Mouse (Mus musculus) E14TG2a.4 (cell line): Measurements from ENCODE around the gene Pfkfb4.

ENCODE experiments used
- H3K27me3 ChIP-seq: 2 replicates; pipeline ENCODE4 v1.6.1; 2014; ENCODE audit warnings: low read length, control low read depth; ENCODE audit not compliant: insufficient read depth
- H3K36me3 ChIP-seq: 2 replicates; pipeline ENCODE4 v1.6.1; 2014; ENCODE audit warnings: low read length, control low read depth; ENCODE audit not compliant: insufficient read depth
- H3K4me1 ChIP-seq: replicated peaks from 2 replicates; pipeline ENCODE4 v1.6.1; 2014; ENCODE audit warnings: low read depth, low read length, control low read depth
- H3K4me3 ChIP-seq: replicated peaks from 2 replicates; pipeline ENCODE4 v1.5.1; 2014; ENCODE audit warnings: mild to moderate bottlenecking, low read length
- H3K9me3 ChIP-seq: 2 replicates; pipeline ENCODE4 v1.6.1; 2014; ENCODE audit warnings: low read length, control low read depth
- CTCF ChIP-seq: conservative IDR thresholded peaks from 2 replicates; pipeline ENCODE4 v1.5.1; 2014; ENCODE audit warnings: low read length
- NANOG ChIP-seq: IDR thresholded peaks from 2 replicates; pipeline ENCODE4 v1.6.1; 2014; ENCODE audit warnings: borderline replicate concordance, low read length, mixed read lengths
- POU5F1 ChIP-seq: IDR thresholded peaks from 2 replicates; pipeline ENCODE4 v1.6.1; 2014; ENCODE audit warnings: low read length, borderline replicate concordance

Gene Pfkfb4

DNA sequence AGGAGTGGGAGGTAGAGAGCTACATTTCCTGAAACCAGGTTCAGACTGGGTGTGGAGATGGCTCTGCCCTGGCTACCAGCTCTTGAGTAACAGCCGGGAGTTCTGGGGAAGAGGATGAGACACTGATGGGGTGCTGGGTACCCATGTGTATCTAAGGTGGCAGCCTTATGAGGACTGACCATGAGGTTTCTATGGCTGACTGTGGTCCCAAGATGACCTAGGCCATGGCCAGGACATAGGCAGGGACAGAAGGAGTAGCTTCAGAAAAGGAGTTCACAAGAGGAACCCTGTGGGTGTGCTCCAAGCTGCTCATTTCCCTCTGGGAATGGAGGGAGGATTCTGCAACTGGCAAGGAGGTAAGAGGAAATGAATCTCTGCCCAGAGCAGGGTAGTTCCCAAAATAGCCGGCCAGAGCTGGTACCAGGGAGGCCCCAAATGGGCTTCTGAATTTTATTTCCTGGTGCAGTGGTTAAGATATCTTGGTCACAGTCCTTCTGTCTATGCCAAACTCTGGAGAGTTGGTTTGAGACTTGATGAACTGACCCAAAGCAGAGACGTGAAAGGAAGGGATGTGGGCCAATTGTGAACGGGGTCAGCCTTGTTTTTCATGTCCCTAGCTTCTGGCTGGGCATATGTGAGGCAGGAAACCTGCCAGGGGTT is 1.6 kb upstream of the Pfkfb4 start:
- no peaks in the 10 kb centered on the region for H3K9me3 ChIP-seq
- H3K36me3 ChIP-seq, result no peaks in the 10 kb centered on the region
- H3K27me3 ChIP-seq, result peaks cover 8% of the 10 kb centered on the region
- H3K4me3 ChIP-seq, result no peak overlapping the region
- H3K4me1 ChIP-seq, result peaks cover 51% of the 10 kb centered on the region
- TF ChIP-seq CTCF, result no peak
- no peak for TF ChIP-seq NANOG
- no peak for TF ChIP-seq POU5F1

DNA sequence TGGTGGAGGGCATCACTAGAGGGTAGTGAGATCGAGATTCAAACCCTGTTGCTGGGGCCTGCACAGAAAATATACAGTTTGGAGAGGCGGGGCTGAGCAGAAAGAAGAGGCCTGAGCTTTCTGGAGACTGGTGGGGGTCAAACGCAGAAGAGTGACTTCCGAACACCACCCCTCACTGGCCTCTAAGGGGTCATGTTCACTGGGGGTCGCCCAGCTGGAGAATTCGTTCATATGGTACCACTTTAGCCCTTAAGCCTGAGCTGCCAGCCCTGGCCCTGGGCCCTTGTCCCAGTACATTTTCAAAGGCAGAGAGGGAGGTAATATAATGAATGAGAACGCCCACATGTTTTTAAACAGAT is 1.1 kb upstream of the Pfkfb4 start:
- Histone ChIP-seq H3K9me3 (no peaks in the 10 kb centered on the region), H3K27me3 (peaks cover 6% of the 10 kb centered on the region), H3K4me1 (peaks cover 51% of the 10 kb centered on the region), H3K36me3 (no peaks in the 10 kb centered on the region), H3K4me3 (0 out of 2 replicates have a peak overlapping the region, but pooled peaks have one; percentile 68)
- TF ChIP-seq NANOG, result no peak
- TF ChIP-seq POU5F1, result no peak
- no peak for TF ChIP-seq CTCF

DNA sequence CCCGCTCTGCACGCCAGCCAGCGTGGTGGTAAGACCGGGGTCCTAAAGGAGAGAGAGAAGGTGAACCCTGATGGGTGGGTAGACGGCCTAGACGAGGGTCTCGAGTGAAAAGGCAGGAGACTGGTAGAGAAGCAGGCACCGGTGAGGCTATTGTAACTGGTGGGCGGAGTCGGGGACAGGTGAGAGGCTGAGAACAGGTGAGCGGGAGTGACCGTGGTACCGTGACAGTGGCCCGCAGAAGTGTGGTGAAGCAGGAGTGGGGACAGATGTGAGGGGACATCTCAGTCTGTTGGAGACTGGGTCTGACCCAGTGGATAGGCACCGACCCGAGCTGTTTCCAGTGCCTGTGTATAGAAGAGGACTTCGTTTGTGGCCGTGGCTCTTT is 499 bp downstream of the Pfkfb4 start:
- TF ChIP-seq CTCF (no peak), POU5F1 (no peak), NANOG (no peak)
- H3K9me3 ChIP-seq, result no peaks in the 10 kb centered on the region
- no peaks in the 10 kb centered on the region for H3K27me3 ChIP-seq
- peaks cover 64% of the 10 kb centered on the region for H3K4me1 ChIP-seq
- H3K4me3 ChIP-seq, result peak overlapping the region; percentile 82
- no peaks in the 10 kb centered on the region for H3K36me3 ChIP-seq

DNA sequence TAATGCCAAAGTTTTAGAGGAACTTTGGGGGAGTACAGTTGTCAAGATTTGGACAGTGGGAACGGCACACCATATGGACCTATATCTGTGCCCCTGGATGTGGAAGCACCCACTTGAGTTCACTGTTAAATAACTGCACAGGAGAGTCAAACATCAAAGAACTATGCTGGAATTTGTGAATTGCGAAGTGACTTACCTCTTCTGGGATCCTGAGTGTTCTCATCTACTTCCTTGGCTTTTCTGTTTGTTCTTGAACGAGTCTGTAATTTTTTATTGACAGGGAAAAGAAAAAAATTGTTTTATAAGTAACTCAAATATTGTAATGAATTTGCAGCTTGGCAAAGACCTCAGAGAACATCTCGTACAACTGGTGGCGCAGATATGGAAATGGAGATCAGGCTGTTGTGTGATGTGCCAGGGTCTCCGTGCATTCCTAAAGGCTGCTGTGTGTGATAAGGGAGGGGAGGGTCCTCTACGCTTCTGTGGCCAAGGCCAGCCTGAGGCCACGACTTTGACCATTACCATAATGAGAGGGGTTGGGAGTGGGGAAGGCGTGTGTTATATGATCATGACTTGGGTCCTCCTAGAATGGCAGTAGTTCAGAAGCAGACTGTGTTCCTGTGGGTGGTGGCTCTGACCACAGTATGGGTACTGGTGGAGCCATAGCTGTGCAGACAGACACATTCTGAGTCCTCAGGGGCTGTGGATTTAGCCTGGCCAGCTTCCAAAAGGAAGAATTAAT is 1.2 kb downstream of the Pfkfb4 start:
- Histone ChIP-seq H3K36me3 (no peaks in the 10 kb centered on the region), H3K4me3 (peak overlapping the region; percentile 82), H3K4me1 (peaks cover 59% of the 10 kb centered on the region), H3K27me3 (no peaks in the 10 kb centered on the region), H3K9me3 (no peaks in the 10 kb centered on the region)
- TF ChIP-seq NANOG, result no peak
- TF ChIP-seq CTCF, result no peak
- TF ChIP-seq POU5F1, result no peak

DNA sequence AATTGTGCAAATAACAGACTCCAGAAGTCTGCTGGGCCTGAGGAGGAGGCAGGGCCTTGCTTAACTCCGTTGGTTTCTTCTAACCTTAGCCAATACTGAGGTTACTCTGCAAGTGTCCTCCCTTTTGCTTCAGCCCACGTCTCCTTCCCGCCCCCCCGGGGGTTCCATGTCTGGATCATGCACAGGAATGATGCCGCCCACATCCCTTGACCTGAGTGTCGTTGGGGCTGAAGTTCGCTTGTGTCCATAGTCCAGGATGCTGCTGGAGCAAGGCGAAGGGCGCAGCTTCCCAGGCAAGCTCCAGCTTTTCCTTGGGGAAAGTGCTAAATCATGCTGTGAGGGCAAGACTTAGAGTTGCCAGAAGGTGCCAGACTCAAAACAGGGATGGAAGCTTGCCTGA is 4.8 kb downstream of the Pfkfb4 start:
- Histone ChIP-seq H3K4me3 (0 out of 2 replicates have a peak overlapping the region, but pooled peaks have one; percentile 10), H3K4me1 (peaks cover 38% of the 10 kb centered on the region), H3K9me3 (no peaks in the 10 kb centered on the region), H3K27me3 (no peaks in the 10 kb centered on the region), H3K36me3 (no peaks in the 10 kb centered on the region)
- TF ChIP-seq POU5F1 (no peak), NANOG (no peak), CTCF (no peak)

DNA sequence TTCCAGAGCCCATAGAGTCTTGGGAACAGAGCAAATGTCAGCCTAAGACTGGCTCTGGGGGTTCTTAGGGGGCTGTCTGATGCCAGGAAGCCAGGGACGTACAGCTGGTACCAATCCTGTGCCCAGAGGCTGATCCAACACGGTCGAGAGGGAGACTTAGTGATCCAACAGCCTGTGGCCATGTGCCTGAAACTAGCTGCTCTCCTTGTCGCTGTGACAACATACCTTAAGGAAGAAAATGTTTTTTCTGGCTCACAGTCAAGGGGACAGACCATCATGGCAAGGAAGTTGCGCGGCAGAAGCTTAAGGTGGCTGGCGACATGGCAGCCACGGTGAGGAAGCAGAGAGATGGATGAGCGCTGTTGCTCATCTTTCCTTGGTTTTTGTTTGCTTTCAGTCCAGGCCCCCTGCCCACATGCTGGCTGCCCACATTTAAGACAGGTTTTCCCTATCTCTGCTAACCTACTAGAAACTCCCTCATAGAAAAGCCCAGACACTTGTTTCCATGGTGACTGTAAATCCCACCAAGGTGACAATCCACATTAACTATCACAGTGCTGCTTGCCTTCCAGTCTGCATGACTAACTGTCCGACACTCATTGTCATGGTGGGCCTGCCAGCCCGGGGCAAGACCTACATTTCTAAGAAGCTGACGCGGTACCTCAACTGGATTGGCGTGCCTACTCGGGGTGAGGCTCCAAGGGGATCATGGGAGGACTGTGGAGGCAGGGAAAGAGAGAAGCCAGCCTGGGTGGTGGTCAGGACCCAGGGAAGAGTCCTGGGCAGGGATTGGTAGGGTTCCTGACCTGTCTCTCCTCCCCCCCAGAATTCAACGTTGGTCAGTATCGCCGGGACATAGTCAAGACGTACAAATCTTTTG is 6.9 kb downstream of the Pfkfb4 start:
- Histone ChIP-seq H3K36me3 (no peaks in the 10 kb centered on the region), H3K9me3 (no peaks in the 10 kb centered on the region), H3K4me3 (no peak overlapping the region), H3K4me1 (peaks cover 29% of the 10 kb centered on the region), H3K27me3 (no peaks in the 10 kb centered on the region)
- TF ChIP-seq POU5F1, result no peak
- TF ChIP-seq CTCF, result no peak
- TF ChIP-seq NANOG, result no peak

DNA sequence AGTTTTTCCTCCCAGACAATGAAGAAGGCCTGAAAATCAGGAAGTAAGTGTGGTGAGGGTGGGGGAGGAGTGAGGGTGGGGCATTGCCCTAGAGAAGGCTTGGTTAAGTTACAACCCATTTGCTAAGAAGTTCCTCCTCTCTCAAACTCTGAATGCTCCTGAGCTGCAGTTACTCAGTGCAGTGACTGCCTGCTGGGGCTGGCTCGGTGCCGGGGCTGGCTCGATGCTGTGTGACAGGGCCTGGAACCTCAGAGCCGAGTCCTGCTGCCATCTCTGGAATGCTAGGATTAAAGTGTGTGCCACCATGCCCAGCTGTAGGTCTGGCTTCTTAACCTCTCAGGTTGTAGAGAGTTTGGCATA is 7.6 kb downstream of the Pfkfb4 start:
- Histone ChIP-seq H3K36me3 (no peaks in the 10 kb centered on the region), H3K27me3 (no peaks in the 10 kb centered on the region), H3K4me1 (peaks cover 29% of the 10 kb centered on the region), H3K4me3 (no peak overlapping the region), H3K9me3 (no peaks in the 10 kb centered on the region)
- TF ChIP-seq NANOG (no peak), CTCF (no peak), POU5F1 (no peak)

DNA sequence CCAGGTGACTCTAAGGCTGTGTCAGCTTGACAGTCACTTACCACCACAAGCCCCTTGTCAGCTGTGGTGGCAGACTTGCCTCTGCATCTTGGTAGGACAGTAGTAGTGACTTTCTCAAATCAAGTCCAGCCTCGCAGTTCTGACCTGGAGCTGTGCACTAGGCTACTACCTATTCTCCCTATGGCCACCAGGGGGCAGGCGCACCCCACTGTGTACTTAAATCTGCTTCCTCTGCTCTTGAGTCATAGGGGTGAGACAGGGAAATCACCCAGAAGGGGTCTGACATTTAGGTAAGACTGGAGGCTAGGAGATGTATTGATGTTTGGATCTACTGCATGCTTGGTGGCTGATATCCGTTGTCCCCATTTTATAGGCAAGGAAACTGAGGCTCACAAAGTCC is 9.1 kb downstream of the Pfkfb4 start:
- no peak for TF ChIP-seq NANOG
- TF ChIP-seq CTCF, result peak; percentile 99
- Histone ChIP-seq H3K36me3 (no peaks in the 10 kb centered on the region), H3K4me1 (peaks cover 32% of the 10 kb centered on the region), H3K9me3 (no peaks in the 10 kb centered on the region), H3K27me3 (no peaks in the 10 kb centered on the region), H3K4me3 (no peak overlapping the region)
